Mouse (Mus musculus) left cerebral cortex, postnatal 10 days (tissue): ENCODE data around the gene Gm28635. TPM values are rescaled to one million over a fixed set of nuclear protein-coding genes. Genes with fewer than 3 reads are reported as not detected.
A peak's percentile ranks its signal among the peaks of the same experiment; 100 is the strongest.

Experiments
- DNase-seq, 2 experiments: peaks; one replicate each; pipeline ENCODE4 v3.0.0; 2021 to 2022; ENCODE audit warnings: low spot score in 2 of 2, mixed read lengths in 1 of 2; ENCODE audit errors: extremely low spot score in 1 of 2
- intact Hi-C: fragments of 180-260 bp; cut with DNase I; formaldehyde crosslinking; loops from one replicate; pipeline ENCODE4 v1.15.1; 2025
- total RNA-seq, 2 experiments: library from RNA; stranded (reverse); gene quantifications; 2 replicates each; pipeline ENCODE4 v1.2.3; 2021

Gene Gm28635
- total RNA-seq, 2 experiments from 2014 or later: 6.7 to 11.1 TPM

DNA sequence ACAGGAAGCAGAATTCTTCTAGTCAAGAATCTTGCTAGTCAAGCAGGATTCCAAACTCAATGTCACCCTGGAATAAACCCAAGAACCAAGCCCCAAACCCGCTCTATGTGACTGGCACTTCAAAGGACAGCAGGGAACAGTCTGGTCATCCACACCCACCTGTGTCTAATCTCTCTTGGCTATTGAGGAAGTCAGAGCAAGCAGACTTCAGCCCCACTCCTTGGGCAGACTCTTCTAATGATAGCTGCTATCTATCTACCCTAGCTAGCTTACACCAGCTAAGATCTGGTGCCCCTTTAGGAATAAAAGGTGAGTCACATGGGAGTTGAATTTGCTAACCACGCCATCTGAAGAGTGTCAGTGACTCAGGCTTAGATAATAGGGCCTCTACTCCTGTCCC lies 58.9 kb downstream of the Gm28635 start:
- DNase-seq: no peak
- intact Hi-C loops: loop anchor here (5.0 kb wide), 1 partner anchor 38 kb away; the partner anchor contains the start of gene Btbd18

- intact Hi-C loops: loop anchor here (5.0 kb wide), 1 partner anchor 39 kb away; the partner anchor contains the start of gene Btbd18
- DNase-seq: peak in 1 of 2 experiments; percentile 31
These were observed 60.0 kb downstream of the Gm28635 start for GRCm38 (mm10) chr2:84617637-84618515.

DNA sequence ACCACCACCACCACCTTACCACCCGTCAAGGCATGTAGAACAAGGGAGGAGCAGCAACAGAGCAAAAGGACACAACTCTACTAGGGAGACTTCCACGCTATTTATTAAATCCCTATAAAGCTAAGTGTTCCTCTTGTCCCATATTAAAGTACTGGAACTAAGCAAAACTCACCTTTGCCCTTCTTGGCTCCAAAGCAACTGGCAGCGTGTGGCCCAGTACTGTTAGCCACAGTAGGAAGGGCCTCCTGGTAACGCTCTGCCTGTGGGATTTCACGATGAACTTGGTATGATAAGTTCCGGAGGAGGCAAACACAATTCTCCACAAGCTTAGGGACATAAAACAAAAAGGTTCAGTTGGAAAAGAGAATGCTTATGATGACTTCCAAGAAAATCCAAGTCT lies 65.1 kb downstream of the Gm28635 start:
- DNase-seq: no peak
- intact Hi-C loops: no loop called here

GRCm38 (mm10) chr2:84607842-84608241 lies 70.0 kb downstream of the Gm28635 start:
- DNase-seq: no peak
- intact Hi-C loops: no loop called here

DNA sequence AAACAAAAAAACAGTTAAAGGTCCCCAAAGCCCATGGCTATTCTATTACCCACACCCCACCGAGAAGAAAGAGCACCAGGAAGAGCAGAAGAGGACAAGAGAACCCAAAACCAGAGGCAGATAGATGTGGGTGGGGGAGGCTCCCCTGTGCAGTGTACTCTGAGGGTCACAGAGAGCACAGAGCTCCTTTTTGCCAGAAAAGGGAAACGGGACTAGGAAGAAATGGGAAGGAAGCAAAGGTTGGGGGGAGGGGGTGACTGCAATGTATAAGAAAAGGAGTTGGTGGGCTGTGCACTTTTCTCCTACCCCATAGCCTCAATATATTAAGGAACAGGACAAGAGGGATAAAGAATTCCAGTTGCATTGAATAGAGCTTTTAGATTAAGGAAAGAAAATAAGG lies 76.9 kb downstream of the Gm28635 start:
- intact Hi-C loops: no loop called here
- no peak for DNase-seq

DNA sequence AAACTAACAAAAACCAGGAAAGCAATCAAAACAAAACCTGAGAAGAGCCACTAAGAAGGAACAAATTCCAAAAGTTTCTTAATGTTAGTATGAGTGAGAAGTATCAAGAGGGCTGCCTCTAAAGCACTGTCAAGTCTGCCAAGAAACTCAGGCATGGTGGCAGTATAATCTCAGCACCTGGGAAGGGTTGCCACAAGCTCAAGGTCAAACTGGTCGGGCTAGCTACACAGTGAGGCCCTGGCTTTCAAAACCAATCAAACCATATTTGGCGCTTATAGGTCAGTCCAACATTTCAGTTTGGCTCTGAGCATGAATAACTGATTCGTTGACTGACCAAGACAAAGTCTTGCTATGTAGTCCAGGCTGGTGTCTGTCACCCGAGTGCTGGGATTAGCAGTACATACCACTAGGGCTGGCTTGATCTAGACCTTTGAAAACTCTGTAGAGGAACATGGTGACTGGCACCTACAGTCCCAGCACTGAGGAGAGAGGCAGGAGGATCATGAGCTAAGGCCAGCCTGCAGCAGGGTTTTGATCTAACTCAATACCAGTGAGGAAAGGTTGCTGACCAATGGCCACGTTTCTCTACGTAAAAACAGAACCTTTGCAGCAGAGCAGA lies 78.5 kb downstream of the Gm28635 start:
- DNase-seq: no peak
- intact Hi-C loops: no loop called here

- intact Hi-C loops: no loop called here
- no peak for DNase-seq
These were observed 80.7 kb downstream of the Gm28635 start for GRCm38 (mm10) chr2:84597123-84597522.

- intact Hi-C loops: no loop called here
These were observed 85.0 kb downstream of the Gm28635 start for GRCm38 (mm10) chr2:84592801-84593200.

DNA sequence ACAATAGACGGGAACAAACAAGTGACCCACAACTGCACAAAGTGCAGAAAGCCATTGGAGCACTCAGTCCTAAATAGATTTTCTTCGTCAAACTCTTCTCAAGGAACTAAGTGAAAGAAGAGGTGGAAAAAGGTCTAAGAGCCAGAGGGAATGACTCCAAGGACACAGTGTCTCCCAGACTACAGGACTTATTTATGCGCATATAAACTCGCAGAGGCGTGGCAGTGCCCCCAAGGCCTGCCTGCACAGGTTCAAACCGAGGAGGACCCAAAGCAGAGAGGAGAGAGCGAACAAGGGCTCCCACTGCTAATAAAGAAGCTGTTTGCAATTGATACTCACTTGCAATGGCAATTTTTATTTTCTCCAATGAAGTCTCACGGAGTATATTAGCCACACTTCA lies 92.1 kb downstream of the Gm28635 start:
- intact Hi-C loops: no loop called here
- DNase-seq: no peak

More at GRCm38 (mm10) chr2:84592801-84593200, 85.0 kb downstream of the Gm28635 start:
- no peak for DNase-seq

GRCm38 (mm10) chr2:84582286-84582685 lies 95.6 kb downstream of the Gm28635 start:
- intact Hi-C loops: no loop called here
- no peak for DNase-seq

GRCm38 (mm10) chr2:84581208-84581607 lies 96.6 kb downstream of the Gm28635 start:
- no peak for DNase-seq
- intact Hi-C loops: no loop called here

DNA sequence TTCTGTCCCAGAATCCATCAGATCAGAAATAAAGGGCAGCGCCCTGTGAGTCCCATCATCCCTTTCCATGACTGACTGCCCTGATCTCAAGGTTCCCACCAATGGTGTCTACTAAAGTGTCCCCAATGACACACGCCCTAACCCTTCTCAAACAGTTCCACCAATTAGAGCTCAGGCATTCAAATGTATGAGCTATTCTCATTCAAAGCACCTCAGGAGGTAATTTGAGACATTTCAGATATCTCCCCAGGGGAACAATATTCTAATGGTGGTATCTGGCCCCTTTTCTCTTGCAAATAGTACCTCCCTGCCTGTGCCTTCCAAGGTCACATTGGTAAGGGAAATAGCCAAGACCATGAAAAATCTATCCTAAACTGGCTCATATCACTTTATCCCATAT lies 98.5 kb downstream of the Gm28635 start:
- intact Hi-C loops: no loop called here
- DNase-seq: no peak

DNA sequence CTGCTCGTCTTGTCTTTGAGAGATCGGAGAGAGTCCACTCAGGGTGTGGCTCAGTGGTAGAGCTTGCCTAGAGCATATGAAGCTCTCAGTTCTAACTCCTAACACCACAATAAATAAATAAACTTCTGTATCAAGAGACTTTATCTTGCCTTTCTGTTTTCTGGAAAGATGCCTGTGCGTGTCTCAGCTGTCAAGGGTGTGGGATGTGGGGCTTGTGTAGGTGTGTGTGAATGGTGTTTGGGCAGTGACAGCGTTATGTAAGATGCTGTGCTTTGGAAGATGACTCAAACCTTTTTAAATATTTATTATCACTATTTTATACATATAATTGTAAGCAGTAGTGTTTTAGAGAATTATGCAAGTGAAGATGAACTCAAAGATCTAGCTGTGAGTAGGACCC lies 103.7 kb downstream of the Gm28635 start:
- no peak for DNase-seq
- intact Hi-C loops: no loop called here

DNA sequence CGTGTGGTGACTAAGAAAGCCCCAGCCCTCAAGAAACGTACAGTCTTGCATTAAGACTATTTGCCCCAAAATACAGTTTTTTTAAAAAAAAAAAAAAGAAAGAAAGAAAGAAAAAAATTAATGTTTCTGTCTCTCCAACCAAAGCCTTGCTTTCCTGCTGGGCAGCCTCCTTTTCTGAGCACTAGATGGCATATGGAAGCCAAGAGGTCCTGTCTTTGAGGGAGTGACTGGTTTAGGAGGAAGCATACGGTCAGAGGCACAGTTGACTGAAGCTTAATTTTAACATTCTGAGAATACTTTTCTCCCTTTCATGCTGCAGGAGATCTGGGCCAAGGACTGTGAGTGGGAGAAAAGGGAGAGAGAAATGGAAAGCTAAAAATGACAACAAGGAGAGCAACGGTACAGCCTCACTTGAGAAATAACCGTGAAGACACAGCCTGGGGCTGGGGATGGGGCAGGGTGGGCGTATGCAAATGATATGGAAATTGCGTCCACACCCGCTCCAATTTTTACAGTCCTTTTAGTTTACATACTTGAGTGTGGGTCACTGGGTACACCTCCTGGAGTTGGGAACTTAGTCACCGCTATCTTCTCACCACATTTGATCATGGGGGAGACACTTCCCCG lies 120.8 kb downstream of the Gm28635 start:
- intact Hi-C loops: no loop called here
- DNase-seq: peak; percentile 37 to 42

Other genes with a start within 250 kb of the Gm28635 start
- 1 to 10 TPM; 6.2 to 7.6 TPM for gene Tfpi, start 201.3 kb downstream of the Gm28635 start, total RNA-seq
- 10 to 100 TPM; 61.3 to 64.7 TPM for gene Ctnnd1, start 27.3 kb downstream of the Gm28635 start, total RNA-seq
- gene Btbd18, start 19.0 kb downstream of the Gm28635 start, total RNA-seq: not detected
- gene Selenoh, start 7.3 kb downstream of the Gm28635 start, total RNA-seq: 10 to 100 TPM; 71.0 to 73.0 TPM
- 10 to 100 TPM; 36.1 to 36.8 TPM for gene Med19, start 361 bp upstream of the Gm28635 start, total RNA-seq
- gene Tmx2, start 1.1 kb upstream of the Gm28635 start, total RNA-seq: 100 to 1,000 TPM; 183 to 192 TPM
- 10 to 100 TPM; 37.0 to 38.4 TPM for gene Zdhhc5, start 37.1 kb upstream of the Gm28635 start, total RNA-seq
- gene Clp1, start 49.3 kb upstream of the Gm28635 start, total RNA-seq: 1 to 10 TPM; 8.0 to 8.3 TPM
- gene Ypel4, start 56.0 kb upstream of the Gm28635 start, total RNA-seq: 10 to 100 TPM; 21.9 to 23.2 TPM
- gene Gm19426, start 65.6 kb upstream of the Gm28635 start, total RNA-seq: 1 to 10 TPM; 3.0 to 3.6 TPM
- 1 to 10 TPM; 4.7 to 6.9 TPM for gene Serping1, start 97.4 kb upstream of the Gm28635 start, total RNA-seq
- gene Ube2l6, start 120.8 kb upstream of the Gm28635 start, total RNA-seq: 1 to 10 TPM; 6.5 to 6.8 TPM
- gene Smtnl1, start 144.6 kb upstream of the Gm28635 start, total RNA-seq: not detected
- 10 to 100 TPM; 62.8 to 66.7 TPM for gene Timm10, start 149.0 kb upstream of the Gm28635 start, total RNA-seq
- gene Slc43a1, start 160.8 kb upstream of the Gm28635 start, total RNA-seq: under 1 TPM; 0.34 to 0.43 TPM
- gene Rtn4rl2, start 208.7 kb upstream of the Gm28635 start, total RNA-seq: 10 to 100 TPM; 82.1 to 83.8 TPM